Mouse (Mus musculus) adrenal gland, adult (tissue): Measurements from ENCODE around the gene H2-M10.5.
"Not testable (repeated sequence)": the region's sequence is repeated elsewhere in the genome, so short reads cannot be mapped to it uniquely, and the experiment has no call there.

ENCODE experiments used
- DNase-seq, 2 experiments: peaks; one replicate each; pipeline ENCODE4 v3.0.0; 2022 to 2023; ENCODE audit warnings: low spot score in 1 of 2; ENCODE audit not compliant: inconsistent age in 2 of 2

H2-M10.5 gene

GRCm38 (mm10) chr17:36772610-36773009 is at the start of gene H2-M10.5:
TSS of gene H2-M10.5 (plus strand) at chr17:36772910.
- DNase-seq, result not testable (repeated sequence)

GRCm38 (mm10) chr17:36726046-36726445 is 46.7 kb upstream of the H2-M10.5 start:
- DNase-seq, result peak in 1 of 2 experiments; percentile 35

GRCm38 (mm10) chr17:36763816-36764215 is 8.9 kb upstream of the H2-M10.5 start:
- DNase-seq, result no peak

GRCm38 (mm10) chr17:36764244-36764643 is 8.5 kb upstream of the H2-M10.5 start:
- DNase-seq, result peak; percentile 17 to 62

GRCm38 (mm10) chr17:36765403-36765802 is 7.3 kb upstream of the H2-M10.5 start:
- peak in 1 of 2 experiments; percentile 36 for DNase-seq

- no peak for DNase-seq
Measured at GRCm38 (mm10) chr17:36781533-36781932, 8.8 kb downstream of the H2-M10.5 start.

GRCm38 (mm10) chr17:36786483-36786886 is 13.8 kb downstream of the H2-M10.5 start:
- peak; percentile 11 to 79 for DNase-seq

- DNase-seq, result no peak
Measured at GRCm38 (mm10) chr17:36788351-36788750, 15.6 kb downstream of the H2-M10.5 start.

GRCm38 (mm10) chr17:36788801-36789200 is 16.1 kb downstream of the H2-M10.5 start:
- DNase-seq, result peak; percentile 63 to 90

GRCm38 (mm10) chr17:36799493-36799892 is 26.8 kb downstream of the H2-M10.5 start:
- no peak for DNase-seq

GRCm38 (mm10) chr17:36799921-36800462 is 27.3 kb downstream of the H2-M10.5 start:
- DNase-seq, result not testable (repeated sequence)

GRCm38 (mm10) chr17:36811871-36812270 is 39.2 kb downstream of the H2-M10.5 start, which contains the start of gene H2-M10.6:
TSS of gene H2-M10.6 (plus strand) at chr17:36812171.
- no peak for DNase-seq

- DNase-seq, result peak; percentile 42 to 87
Measured at GRCm38 (mm10) chr17:36824005-36824404, 51.3 kb downstream of the H2-M10.5 start.

GRCm38 (mm10) chr17:36825525-36825924 is 52.8 kb downstream of the H2-M10.5 start:
- peak in 1 of 2 experiments; percentile 42 for DNase-seq
